Mouse (Mus musculus) myocyte (in vitro differentiated cells): ENCODE results near the gene 4930404N11Rik. TPM values are rescaled to one million over a fixed set of nuclear protein-coding genes. Genes with fewer than 3 reads are reported as not detected.

ENCODE experiments used
- H3K27me3 ChIP-seq: one replicate; pipeline ENCODE4 v1.6.1; 2011; ENCODE audit not compliant: control insufficient read depth, insufficient read depth, insufficient read length
- H3K36me3 ChIP-seq: one replicate; pipeline ENCODE4 v1.6.1; 2011; ENCODE audit not compliant: control insufficient read depth, insufficient read depth
- H3K4me2 ChIP-seq: one replicate; pipeline ENCODE4 v1.6.1; 2011; ENCODE audit warnings: low read depth, control low read depth
- H3K4me3 ChIP-seq: one replicate; pipeline ENCODE4 v1.5.1; 2011; ENCODE audit warnings: mild to moderate bottlenecking, control low read depth, moderate library complexity
- H3K79me2 ChIP-seq: one replicate; pipeline ENCODE4 v1.6.1; 2011; ENCODE audit not compliant: control insufficient read depth, insufficient read depth
- H3ac ChIP-seq: one replicate; pipeline ENCODE4 v1.6.1; 2011; ENCODE audit not compliant: control insufficient read depth, insufficient read length
- CEBPB ChIP-seq: IDR thresholded peaks from 2 replicates; pipeline ENCODE4 v1.6.1; 2011; ENCODE audit warnings: mild to moderate bottlenecking, moderate library complexity; ENCODE audit not compliant: poor library complexity, insufficient read depth, severe bottlenecking
- E2F4 ChIP-seq: IDR thresholded peaks from one replicate; pipeline ENCODE4 v1.6.1; 2011; ENCODE audit warnings: mild to moderate bottlenecking, control low read depth, moderate library complexity; ENCODE audit not compliant: insufficient read depth
- MAX ChIP-seq: IDR thresholded peaks from one replicate; pipeline ENCODE4 v1.6.1; 2011; ENCODE audit warnings: low read depth, mild to moderate bottlenecking, control low read depth
- MYOD1 ChIP-seq, 3 experiments: IDR thresholded peaks; one replicate each; pipeline ENCODE4 v1.6.1; 2011; ENCODE audit warnings: control low read depth in 2 of 3, low read depth in 2 of 3, mild to moderate bottlenecking in 2 of 3, moderate library complexity in 1 of 3; ENCODE audit not compliant: insufficient read length in 2 of 3, control insufficient read depth in 1 of 3
- MYOG ChIP-seq, 3 experiments: IDR thresholded peaks; one replicate each; pipeline ENCODE4 v1.6.1; 2011; ENCODE audit warnings: control low read depth in 2 of 3, low read depth in 2 of 3, mild to moderate bottlenecking in 2 of 3; ENCODE audit not compliant: insufficient read length in 2 of 3, control insufficient read depth in 1 of 3, insufficient read depth in 1 of 3
- POLR2A ChIP-seq: IDR thresholded peaks from one replicate; pipeline ENCODE4 v1.6.1; 2011; ENCODE audit warnings: low read depth, mild to moderate bottlenecking, control low read depth, moderate library complexity; ENCODE audit not compliant: insufficient read length
- POLR2AphosphoS2 ChIP-seq: IDR thresholded peaks from one replicate; pipeline ENCODE4 v1.6.1; 2011; ENCODE audit warnings: low read depth, control low read depth; ENCODE audit not compliant: insufficient read length
- REST ChIP-seq: IDR thresholded peaks from one replicate; pipeline ENCODE4 v1.6.1; 2011; ENCODE audit warnings: mild to moderate bottlenecking, control low read depth, moderate library complexity; ENCODE audit not compliant: insufficient read depth, insufficient read length
- SRF ChIP-seq: IDR thresholded peaks from one replicate; pipeline ENCODE4 v1.6.1; 2011; ENCODE audit warnings: low read depth; ENCODE audit not compliant: control insufficient read depth, insufficient read length
- TCF12 ChIP-seq: IDR thresholded peaks from one replicate; pipeline ENCODE4 v1.6.1; 2011; ENCODE audit warnings: mild to moderate bottlenecking, control low read depth; ENCODE audit not compliant: poor library complexity, insufficient read depth, severe bottlenecking
- TCF3 ChIP-seq: IDR thresholded peaks from one replicate; pipeline ENCODE4 v1.6.1; 2011; ENCODE audit warnings: low read depth, control low read depth; ENCODE audit not compliant: insufficient read length
- USF1 ChIP-seq: IDR thresholded peaks from one replicate; pipeline ENCODE4 v1.6.1; 2011; ENCODE audit warnings: low read depth, mild to moderate bottlenecking, control low read depth, moderate library complexity
- polyA plus RNA-seq: library from polyadenylated mRNA; unstranded; fragments of >200 nt; fragmentation: generic; extraction: Trizol; gene quantifications from one replicate; pipeline ENCODE4 v1.2.1, GENCODE M21; 2012; ENCODE audit warnings: missing spikeins

The 4930404N11Rik gene
- polyA plus RNA-seq, 1 experiment, result 0.92 TPM

DNA sequence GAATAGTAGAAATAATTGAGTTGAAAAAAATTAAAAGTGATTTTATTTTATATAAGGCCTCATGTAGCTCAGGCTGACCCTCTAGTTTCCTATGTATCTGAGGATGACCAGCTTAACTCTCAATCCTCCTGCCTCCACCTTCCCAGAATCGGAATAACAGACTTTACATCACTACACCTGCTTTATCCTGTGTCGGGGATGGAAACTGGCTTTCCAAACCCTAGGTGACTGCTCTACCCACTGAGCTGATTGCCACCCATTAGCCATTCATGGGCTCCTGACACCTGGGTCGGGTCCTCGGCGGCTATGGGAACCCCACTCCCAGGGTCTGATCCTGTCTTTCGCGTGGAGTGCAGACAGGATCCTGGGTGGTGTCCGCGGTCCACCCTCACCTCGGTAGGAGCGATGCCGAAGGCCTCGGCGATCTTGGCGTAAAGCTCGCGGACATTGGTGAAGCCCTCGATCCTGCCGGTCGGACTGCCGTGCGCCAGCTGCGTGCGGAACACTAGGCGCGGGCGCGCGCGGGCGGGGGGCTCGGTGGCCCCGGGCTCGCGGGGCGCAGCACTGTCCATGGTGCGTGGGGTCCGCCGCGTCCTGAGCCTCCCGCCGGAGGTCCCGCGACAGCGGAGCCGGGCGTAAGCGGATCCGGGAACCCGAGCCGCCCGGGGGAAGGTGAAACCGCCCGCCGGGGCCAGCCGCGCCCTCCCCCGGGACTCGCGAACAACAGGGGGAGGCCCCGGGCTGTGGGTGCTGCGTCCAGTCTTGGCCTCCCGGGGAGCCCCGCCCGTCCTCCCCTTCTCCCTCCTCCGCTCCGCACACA, 22.7 kb downstream of the 4930404N11Rik start, which contains the start of gene Gipc3:
Gene Gipc3, minus strand, starts transcription at position 581 of the 820 bp plus-strand sequence.
- peaks cover 12% of the 10 kb centered on the region for H3K27me3 ChIP-seq
- no peak within 1 kb of the TSS for H3ac ChIP-seq
- no peak within 1 kb of the TSS for H3K4me3 ChIP-seq
- TF ChIP-seq TCF3 (no peak), MYOD1 (IDR thresholded peaks at IDR 0.05; ENCODE audit: control insufficient read depth in 1 of 3, insufficient read length in 2 of 3, low read depth in 2 of 3) (peak in 1 of 3 experiments; percentile 1), E2F4 (no peak)
- no peaks in the 10 kb centered on the region for H3K79me2 ChIP-seq
- peaks cover 7% of the 10 kb centered on the region for H3K36me3 ChIP-seq
- peak within 1 kb of the TSS; percentile 36 for H3K4me2 ChIP-seq

DNA sequence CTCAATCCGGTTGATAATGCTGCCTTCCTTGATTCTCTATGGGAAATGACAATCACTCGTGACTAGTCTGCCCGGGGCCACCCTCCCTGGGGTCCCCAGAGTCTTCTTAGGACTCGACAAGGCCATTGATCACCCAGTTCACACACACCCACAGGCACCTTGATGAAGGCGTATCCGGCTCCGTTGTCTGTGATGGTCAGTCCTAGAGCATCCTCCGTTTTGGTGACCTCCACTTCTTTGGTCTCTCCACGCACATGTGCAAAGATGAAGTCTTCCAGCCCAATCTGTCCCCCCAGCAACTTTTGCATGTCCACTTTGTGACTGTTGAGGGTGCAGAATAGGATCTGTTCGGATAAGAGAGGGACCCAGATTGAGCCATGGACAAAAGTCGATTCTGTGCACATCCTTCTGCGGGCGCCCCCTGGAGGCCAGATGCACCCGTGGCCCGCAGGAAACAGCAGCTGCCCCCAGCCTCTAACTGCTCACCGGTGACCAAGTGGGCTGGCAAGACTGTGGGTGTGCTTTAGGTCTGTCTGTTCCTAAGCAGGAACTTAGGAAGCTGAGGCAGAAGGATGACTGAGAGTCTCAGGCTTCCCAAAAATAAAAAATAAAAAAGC, 24.2 kb downstream of the 4930404N11Rik start:
- Histone ChIP-seq H3K27me3 (peaks cover 12% of the 10 kb centered on the region), H3K4me2 (no peak overlapping the region), H3K79me2 (no peaks in the 10 kb centered on the region), H3K36me3 (no peaks in the 10 kb centered on the region), H3K4me3 (no peak overlapping the region), H3ac (no peak overlapping the region)
- no peak for TF ChIP-seq POLR2AphosphoS2
- no peak for TF ChIP-seq TCF12
- no peak for TF ChIP-seq USF1
- TF ChIP-seq SRF, result no peak
- TF ChIP-seq MYOD1 (IDR thresholded peaks at IDR 0.05; ENCODE audit: control insufficient read depth in 1 of 3, insufficient read length in 2 of 3, low read depth in 2 of 3), result peak in 1 of 3 experiments; percentile 13
- TF ChIP-seq REST, result no peak
- TF ChIP-seq POLR2A, result no peak
- no peak for TF ChIP-seq CEBPB
- no peak for TF ChIP-seq MAX
- TF ChIP-seq MYOG (IDR thresholded peaks at IDR 0.05; ENCODE audit: control insufficient read depth in 1 of 3, insufficient read depth in 1 of 3, insufficient read length in 2 of 3, low read depth in 2 of 3), result peak in 1 of 3 experiments; percentile 63
- TF ChIP-seq TCF3, result no peak
- no peak for TF ChIP-seq E2F4

DNA sequence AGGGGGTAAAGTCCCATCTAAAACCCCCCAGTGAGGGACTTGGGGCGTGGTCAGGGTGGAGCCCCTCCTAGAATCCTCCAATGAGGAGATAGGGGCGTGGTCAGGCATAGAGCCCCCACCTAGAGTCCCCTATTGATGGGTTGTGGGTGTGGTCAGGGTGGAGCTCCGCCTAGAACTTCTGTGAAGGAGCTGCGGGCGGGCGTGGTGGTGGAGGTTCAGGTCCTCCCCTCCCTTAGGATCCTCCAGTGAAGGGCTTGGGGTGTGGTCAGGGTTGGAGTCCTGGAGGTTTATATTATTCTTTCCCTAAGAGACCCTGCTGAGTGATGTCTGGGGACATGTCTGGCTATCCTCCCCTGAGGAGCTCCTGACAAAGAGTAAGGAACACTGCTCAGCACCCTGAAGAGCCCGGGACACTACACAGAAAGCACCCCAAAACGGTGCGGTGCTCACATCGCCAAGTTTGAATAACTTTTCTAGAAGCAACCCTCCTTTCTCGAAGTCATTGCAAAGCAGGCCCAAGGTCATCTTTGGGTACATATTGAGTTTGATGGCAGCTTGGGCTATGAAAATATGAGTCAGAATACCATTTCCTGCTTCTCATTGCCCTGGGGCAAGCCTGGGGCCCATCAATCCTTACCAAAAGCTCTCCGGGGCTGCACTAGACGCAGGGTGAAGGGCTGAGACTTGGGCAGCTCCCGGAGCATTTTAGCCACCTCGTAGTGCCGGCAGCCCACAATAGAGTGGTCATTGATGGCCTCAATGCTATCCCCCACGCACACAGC, 24.9 kb downstream of the 4930404N11Rik start:
- TF ChIP-seq SRF (no peak), MYOD1 (IDR thresholded peaks at IDR 0.05; ENCODE audit: control insufficient read depth in 1 of 3, insufficient read length in 2 of 3, low read depth in 2 of 3) (no peak), TCF12 (no peak), CEBPB (no peak), TCF3 (no peak)
- Histone ChIP-seq H3K4me2 (no peak overlapping the region), H3K27me3 (peaks cover 12% of the 10 kb centered on the region), H3K79me2 (no peaks in the 10 kb centered on the region), H3K36me3 (no peaks in the 10 kb centered on the region), H3K4me3 (no peak overlapping the region), H3ac (no peak overlapping the region)

DNA sequence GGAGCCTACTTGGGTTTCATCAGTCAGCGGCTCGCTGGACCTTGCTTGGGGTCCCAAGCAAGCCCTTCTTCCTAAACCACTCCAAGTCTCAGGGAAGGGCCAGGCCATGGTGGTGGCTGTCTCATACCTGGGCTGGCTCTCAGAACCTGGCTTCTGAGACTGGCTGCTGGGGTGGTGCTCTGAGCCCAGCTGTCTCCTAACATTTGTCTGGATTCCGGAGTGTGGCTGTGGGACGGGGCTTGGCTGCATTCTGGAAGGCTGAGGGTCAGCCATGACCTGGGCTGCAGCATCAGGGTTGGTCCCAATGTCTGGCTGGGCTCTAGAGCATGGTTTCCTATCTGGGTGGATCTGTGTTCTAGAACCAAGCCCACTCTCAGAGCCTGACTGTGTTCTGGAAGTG, 29.1 kb downstream of the 4930404N11Rik start:
- Histone ChIP-seq H3K36me3 (no peaks in the 10 kb centered on the region), H3K4me3 (no peak overlapping the region), H3K79me2 (no peaks in the 10 kb centered on the region), H3ac (no peak overlapping the region), H3K27me3 (no peaks in the 10 kb centered on the region), H3K4me2 (no peak overlapping the region)
- TF ChIP-seq MYOG (IDR thresholded peaks at IDR 0.05; ENCODE audit: control insufficient read depth in 1 of 3, insufficient read depth in 1 of 3, insufficient read length in 2 of 3, low read depth in 2 of 3) (peak; percentile 6 to 89 (median 38)), SRF (no peak), POLR2A (no peak), MYOD1 (IDR thresholded peaks at IDR 0.05; ENCODE audit: control insufficient read depth in 1 of 3, insufficient read length in 2 of 3, low read depth in 2 of 3) (peak in 1 of 3 experiments; percentile 55), USF1 (no peak), POLR2AphosphoS2 (no peak), REST (no peak)
